Mouse (Mus musculus): ENCODE measurements at regions not wholly inside any gene's neighbourhood (a gene's known extent, or its start where the extent isn't known, plus 50 kb on each side); places are given as distances from the start of the nearest gene placed in this dataset.

DNA sequence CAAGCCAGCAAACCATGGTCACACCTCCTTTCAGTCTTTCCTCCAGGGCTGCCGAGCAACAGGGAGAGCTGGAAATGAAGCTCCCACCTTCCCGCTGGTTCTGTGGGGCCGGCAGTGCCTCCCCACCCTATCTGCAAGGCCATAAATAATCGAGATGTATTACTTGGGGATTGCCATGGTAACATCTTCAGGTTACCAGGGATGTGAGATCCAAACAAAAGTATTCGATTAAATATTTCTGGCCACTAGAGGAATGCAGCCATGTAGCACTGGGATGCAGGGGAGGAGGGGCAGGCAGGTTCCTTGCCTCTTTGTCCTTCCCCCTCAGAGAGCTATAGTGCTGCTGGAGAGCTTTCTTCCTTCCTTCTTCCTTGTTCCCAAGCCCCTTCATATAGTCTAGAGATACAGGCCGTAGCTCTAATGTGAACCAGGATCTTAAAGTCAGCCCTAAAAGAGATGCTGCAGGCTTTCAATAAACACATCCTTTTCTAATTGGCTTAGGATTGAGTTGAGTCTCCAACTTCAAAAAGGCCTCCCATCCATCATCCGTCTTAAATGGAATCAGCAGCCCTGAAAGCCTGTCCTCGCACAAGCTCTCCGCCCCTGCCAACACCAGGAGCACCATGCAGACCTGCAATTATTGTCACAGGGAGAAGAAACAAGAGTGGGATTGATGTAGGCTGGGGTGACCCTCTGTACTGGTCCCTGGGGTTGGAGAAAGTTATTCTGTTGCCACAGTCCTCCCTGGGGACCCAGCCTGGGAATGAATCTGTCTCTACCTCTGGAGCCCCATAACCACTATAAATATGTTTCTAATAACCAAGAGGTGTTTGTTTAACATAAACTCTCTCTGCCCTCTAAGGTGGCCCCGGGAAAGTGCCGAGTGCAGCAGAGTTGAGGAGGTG lies 290.6 kb upstream of the 4931429L15Rik start:
- no peak for TF ChIP-seq POLR2A (IDR thresholded peaks at IDR 0.05; ENCODE audit: low read depth, low read length)
- no peak for TF ChIP-seq CTCF (IDR thresholded peaks at IDR 0.05; ENCODE audit: borderline replicate concordance, insufficient read depth, low read length)

GRCm38 (mm10) chr9:46608695-46609094 lies 288.9 kb upstream of the 4931429L15Rik start:
- TF ChIP-seq CTCF (IDR thresholded peaks at IDR 0.05; ENCODE audit: borderline replicate concordance, insufficient read depth, low read length): no peak
- TF ChIP-seq POLR2A (IDR thresholded peaks at IDR 0.05; ENCODE audit: low read depth, low read length): no peak
- H3K4me1 ChIP-seq (ENCODE audit: control insufficient read depth, insufficient read depth, low read length): no peaks in the 10 kb centered on the region
- H3K27ac ChIP-seq (ENCODE audit: insufficient read depth, low read length): no peak overlapping the region
- no peak overlapping the region for H3K4me3 ChIP-seq (ENCODE audit: insufficient read depth, low read length)

More for the DNA sequence above, 290.6 kb upstream of the 4931429L15Rik start:
- Histone ChIP-seq H3K4me1 (ENCODE audit: control insufficient read depth, insufficient read depth, low read length) (no peaks in the 10 kb centered on the region), H3K27ac (ENCODE audit: insufficient read depth, low read length) (no peak overlapping the region), H3K4me3 (ENCODE audit: insufficient read depth, low read length) (no peak overlapping the region)

DNA sequence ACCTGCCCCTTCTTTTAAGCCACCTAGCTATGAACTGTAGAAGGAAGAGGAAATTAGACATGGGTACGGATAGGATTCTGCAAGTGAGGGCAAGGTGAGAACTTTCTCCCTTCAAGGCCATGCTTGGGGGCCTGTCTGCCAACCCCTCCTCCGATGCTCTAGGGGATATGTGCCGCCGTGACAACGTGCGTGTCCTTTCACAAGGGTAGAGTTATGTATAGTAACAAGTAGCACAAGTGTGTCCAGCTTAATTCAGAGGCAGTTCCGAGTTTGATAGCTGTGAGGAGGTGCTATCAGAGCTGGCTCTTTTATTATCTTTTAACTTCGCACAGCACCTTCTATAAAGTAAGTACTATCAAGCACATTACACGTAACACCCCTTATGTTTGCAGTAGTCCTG lies 281.0 kb upstream of the 4931429L15Rik start:
- Histone ChIP-seq H3K4me3 (ENCODE audit: insufficient read depth, low read length) (no peak overlapping the region), H3K4me1 (ENCODE audit: control insufficient read depth, insufficient read depth, low read length) (peaks cover 7% of the 10 kb centered on the region), H3K27ac (ENCODE audit: insufficient read depth, low read length) (no peak overlapping the region)
- TF ChIP-seq CTCF (IDR thresholded peaks at IDR 0.05; ENCODE audit: borderline replicate concordance, insufficient read depth, low read length) (no peak), POLR2A (IDR thresholded peaks at IDR 0.05; ENCODE audit: low read depth, low read length) (no peak)

DNA sequence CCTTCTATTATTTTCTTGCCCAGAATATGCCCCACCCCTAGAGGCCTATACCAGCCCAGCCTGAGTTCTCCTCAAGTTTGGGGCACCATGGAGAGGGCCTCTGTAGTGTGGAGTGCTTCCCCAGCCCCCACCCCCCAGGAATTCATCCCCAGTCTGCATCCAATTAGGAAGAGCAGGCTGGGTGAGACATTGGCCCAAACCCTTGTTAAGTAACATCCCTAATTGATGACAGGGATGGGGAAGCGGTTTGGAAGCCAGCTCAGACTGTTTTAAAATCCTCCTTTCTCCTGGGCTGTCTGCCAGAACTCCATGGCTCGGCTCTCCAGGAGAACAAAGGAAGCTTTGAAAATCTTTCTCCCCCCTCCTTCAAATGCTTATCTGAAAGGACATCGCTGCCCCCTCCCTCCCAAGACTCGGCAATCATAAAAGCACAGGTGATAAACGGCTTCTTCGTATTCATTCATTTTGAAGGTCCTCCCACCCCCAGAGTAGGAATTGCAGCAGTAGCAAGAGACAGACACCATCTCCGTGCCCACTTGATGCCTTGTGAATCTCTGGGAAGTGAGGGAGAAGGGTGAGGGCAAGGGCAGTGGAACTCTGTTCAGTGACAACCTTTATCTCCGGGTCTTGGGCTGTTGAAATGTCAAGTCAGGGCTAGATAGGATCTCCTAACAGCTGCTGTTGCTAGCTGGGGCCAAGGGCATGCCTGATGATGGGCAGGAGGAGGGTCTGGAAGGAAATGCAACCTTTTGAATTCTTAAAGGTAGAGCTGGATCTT lies 280.3 kb upstream of the 4931429L15Rik start:
- Histone ChIP-seq H3K4me3 (ENCODE audit: insufficient read depth, low read length) (no peak overlapping the region), H3K4me1 (ENCODE audit: control insufficient read depth, insufficient read depth, low read length) (peaks cover 7% of the 10 kb centered on the region), H3K27ac (ENCODE audit: insufficient read depth, low read length) (no peak overlapping the region)
- TF ChIP-seq POLR2A (IDR thresholded peaks at IDR 0.05; ENCODE audit: low read depth, low read length): no peak
- no peak for TF ChIP-seq CTCF (IDR thresholded peaks at IDR 0.05; ENCODE audit: borderline replicate concordance, insufficient read depth, low read length)

DNA sequence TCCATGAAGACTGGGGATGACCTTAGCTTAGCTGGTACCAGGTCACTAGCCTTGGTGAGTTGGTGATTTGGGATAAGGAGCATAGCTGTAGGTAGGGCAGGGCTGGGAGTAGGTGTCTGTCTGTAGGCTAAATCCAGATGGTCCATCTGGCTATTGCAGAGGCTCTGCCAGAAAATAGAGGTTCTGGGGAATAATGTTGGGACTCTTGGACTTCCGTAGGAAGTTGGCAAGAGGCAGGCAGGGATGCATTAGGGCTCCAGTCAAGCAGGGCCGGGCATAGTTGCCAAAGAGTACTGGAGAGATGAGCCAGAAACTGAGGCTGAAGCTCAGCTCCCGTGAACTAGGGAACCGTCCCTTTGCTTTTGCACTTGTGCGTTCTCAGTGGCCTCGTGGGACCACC lies 278.7 kb upstream of the 4931429L15Rik start:
- TF ChIP-seq POLR2A (IDR thresholded peaks at IDR 0.05; ENCODE audit: low read depth, low read length): no peak
- no peak for TF ChIP-seq CTCF (IDR thresholded peaks at IDR 0.05; ENCODE audit: borderline replicate concordance, insufficient read depth, low read length)

DNA sequence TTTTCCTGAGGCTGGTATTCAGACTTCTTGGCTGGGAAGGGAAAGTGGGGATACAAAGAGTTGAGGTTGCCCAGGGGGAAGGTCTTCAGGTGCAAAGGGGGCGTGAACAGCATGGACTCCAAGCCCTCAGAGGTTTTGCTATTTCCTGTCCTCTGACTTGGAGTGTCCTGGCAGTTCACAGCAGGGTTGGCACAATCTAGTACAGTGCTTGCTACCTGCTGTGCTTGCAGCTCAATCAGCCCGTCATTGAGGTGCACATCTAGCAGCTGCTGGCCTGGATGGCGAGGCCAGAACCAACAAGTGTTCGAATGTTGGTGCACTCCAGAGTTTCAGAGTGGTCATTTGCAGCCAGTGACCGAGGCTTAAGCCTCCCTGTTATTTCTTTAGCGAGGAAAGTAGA lies 273.7 kb upstream of the 4931429L15Rik start:
- no peak overlapping the region for H3K4me3 ChIP-seq (ENCODE audit: insufficient read depth, low read length)
- no peak overlapping the region for H3K27ac ChIP-seq (ENCODE audit: insufficient read depth, low read length)
- TF ChIP-seq CTCF (IDR thresholded peaks at IDR 0.05; ENCODE audit: borderline replicate concordance, insufficient read depth, low read length) (no peak), POLR2A (IDR thresholded peaks at IDR 0.05; ENCODE audit: low read depth, low read length) (no peak)
- H3K4me1 ChIP-seq (ENCODE audit: control insufficient read depth, insufficient read depth, low read length): no peaks in the 10 kb centered on the region

More for the DNA sequence above, 278.7 kb upstream of the 4931429L15Rik start:
- Histone ChIP-seq H3K27ac (ENCODE audit: insufficient read depth, low read length) (no peak overlapping the region), H3K4me3 (ENCODE audit: insufficient read depth, low read length) (no peak overlapping the region), H3K4me1 (ENCODE audit: control insufficient read depth, insufficient read depth, low read length) (peaks cover 7% of the 10 kb centered on the region)

- TF ChIP-seq POLR2A (IDR thresholded peaks at IDR 0.05; ENCODE audit: low read depth, low read length): no peak
- no peak for TF ChIP-seq CTCF (IDR thresholded peaks at IDR 0.05; ENCODE audit: borderline replicate concordance, insufficient read depth, low read length)
- no peak overlapping the region for H3K27ac ChIP-seq (ENCODE audit: insufficient read depth, low read length)
- H3K4me3 ChIP-seq (ENCODE audit: insufficient read depth, low read length): no peak overlapping the region
- no peaks in the 10 kb centered on the region for H3K4me1 ChIP-seq (ENCODE audit: control insufficient read depth, insufficient read depth, low read length)
Measured at GRCm38 (mm10) chr9:46592908-46593307, 273.1 kb upstream of the 4931429L15Rik start.

- Histone ChIP-seq H3K4me3 (ENCODE audit: insufficient read depth, low read length) (no peak overlapping the region), H3K27ac (ENCODE audit: insufficient read depth, low read length) (no peak overlapping the region), H3K4me1 (ENCODE audit: control insufficient read depth, insufficient read depth, low read length) (no peaks in the 10 kb centered on the region)
- TF ChIP-seq POLR2A (IDR thresholded peaks at IDR 0.05; ENCODE audit: low read depth, low read length): no peak
- no peak for TF ChIP-seq CTCF (IDR thresholded peaks at IDR 0.05; ENCODE audit: borderline replicate concordance, insufficient read depth, low read length)
Measured at GRCm38 (mm10) chr9:46586818-46587217, 267.0 kb upstream of the 4931429L15Rik start.

DNA sequence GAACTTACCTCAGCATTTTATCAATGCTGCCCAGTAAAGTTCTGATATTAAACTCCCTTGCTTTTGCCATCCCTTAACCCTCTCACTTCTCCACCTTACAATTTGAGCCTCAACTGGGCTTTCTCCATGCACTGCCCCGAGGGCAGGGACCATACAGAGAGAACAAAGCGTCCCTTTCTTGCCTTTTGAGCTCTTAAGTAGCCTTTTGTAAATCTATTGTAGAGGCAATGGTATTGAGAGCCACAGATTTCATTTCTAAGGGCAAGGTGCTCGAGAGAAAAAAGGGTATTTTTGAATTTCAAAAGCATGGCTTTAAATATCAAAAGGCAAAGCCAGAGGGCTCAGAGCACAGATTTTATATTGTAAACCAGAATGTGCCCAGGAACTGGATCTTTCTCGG lies 262.1 kb upstream of the 4931429L15Rik start:
- TF ChIP-seq POLR2A (IDR thresholded peaks at IDR 0.05; ENCODE audit: low read depth, low read length): no peak
- TF ChIP-seq CTCF (IDR thresholded peaks at IDR 0.05; ENCODE audit: borderline replicate concordance, insufficient read depth, low read length): no peak
- Histone ChIP-seq H3K4me1 (ENCODE audit: control insufficient read depth, insufficient read depth, low read length) (no peaks in the 10 kb centered on the region), H3K4me3 (ENCODE audit: insufficient read depth, low read length) (no peak overlapping the region), H3K27ac (ENCODE audit: insufficient read depth, low read length) (no peak overlapping the region)

DNA sequence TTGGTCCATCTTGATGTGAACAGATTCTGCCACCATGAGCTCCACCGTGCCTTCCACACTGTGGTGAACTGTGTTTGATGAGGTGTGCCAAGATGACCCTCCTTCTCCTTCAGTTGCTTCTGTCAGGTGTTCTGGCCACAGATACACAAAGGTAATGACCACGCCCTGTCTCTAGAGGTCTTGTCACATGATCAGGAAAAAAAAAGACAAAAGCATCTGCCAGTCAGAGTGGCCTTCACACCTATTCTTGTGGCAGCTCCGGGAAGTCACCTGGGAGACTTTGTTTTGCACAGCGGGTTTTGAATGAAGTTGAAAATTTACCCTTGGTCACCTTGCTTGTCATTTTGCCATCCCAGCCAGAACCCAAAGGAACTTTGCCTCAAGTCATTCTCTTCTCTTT lies 242.5 kb upstream of the 4931429L15Rik start:
- H3K4me3 ChIP-seq (ENCODE audit: insufficient read depth, low read length): no peak overlapping the region
- TF ChIP-seq CTCF (IDR thresholded peaks at IDR 0.05; ENCODE audit: borderline replicate concordance, insufficient read depth, low read length): no peak
- TF ChIP-seq POLR2A (IDR thresholded peaks at IDR 0.05; ENCODE audit: low read depth, low read length): no peak

More for the DNA sequence above, 242.5 kb upstream of the 4931429L15Rik start:
- H3K4me1 ChIP-seq (ENCODE audit: control insufficient read depth, insufficient read depth, low read length): no peaks in the 10 kb centered on the region
- no peak overlapping the region for H3K27ac ChIP-seq (ENCODE audit: insufficient read depth, low read length)

Measured in embryonic fibroblast, embryonic 13.5 days (primary cell).